Mouse (Mus musculus) thymus, adult 2 months (tissue): ENCODE data around the gene Slc35b2.

ENCODE experiments used
- CTCF ChIP-seq: fragments of 200-500 bp; IDR thresholded peaks from 2 replicates; pipeline ENCODE4 v1.5.1; 2012; ENCODE audit warnings: mild to moderate bottlenecking, control low read depth, low read length, moderate library complexity, borderline replicate concordance; ENCODE audit not compliant: control insufficient read depth, poor library complexity, insufficient read depth; ENCODE audit errors: extremely low read depth
- POLR2A ChIP-seq: fragments of 200-500 bp; IDR thresholded peaks from 2 replicates; pipeline ENCODE4 v1.6.1; 2012; ENCODE audit warnings: mild to moderate bottlenecking, low read length, control low read depth, moderate library complexity; ENCODE audit not compliant: control insufficient read depth, poor library complexity, insufficient read depth; ENCODE audit errors: extremely low read depth

DNA sequence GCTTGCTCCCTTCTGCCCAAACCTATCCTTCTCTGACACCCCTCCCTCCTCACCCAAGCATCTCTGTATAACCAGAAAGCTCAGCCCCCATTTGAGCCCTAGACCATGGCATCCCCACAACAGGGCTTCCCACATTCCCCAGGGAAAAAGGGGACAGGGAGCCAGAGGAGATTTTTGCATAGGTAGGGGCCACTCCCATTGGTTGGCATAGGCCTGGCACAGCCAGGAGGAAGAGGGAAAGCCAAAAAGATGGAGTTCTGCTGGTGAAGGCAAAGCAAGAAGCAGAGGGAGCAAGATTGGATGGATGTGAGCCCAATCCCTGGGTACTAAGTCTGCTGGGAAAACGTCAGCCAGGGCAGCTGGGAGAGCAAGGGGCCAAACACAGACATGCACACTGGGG lies 20.6 kb upstream of the Slc35b2 start:
- TF ChIP-seq CTCF (no peak), POLR2A (no peak)
